Mouse (Mus musculus) right cerebral cortex, adult 2 months (tissue): Measurements from ENCODE around the gene Calcoco1.

ENCODE experiments used
- DNase-seq, 2 experiments: peaks; one replicate each; pipeline ENCODE4 v3.0.0; 2021 to 2022; ENCODE audit warnings: low spot score in 2 of 2

Calcoco1 gene

DNA sequence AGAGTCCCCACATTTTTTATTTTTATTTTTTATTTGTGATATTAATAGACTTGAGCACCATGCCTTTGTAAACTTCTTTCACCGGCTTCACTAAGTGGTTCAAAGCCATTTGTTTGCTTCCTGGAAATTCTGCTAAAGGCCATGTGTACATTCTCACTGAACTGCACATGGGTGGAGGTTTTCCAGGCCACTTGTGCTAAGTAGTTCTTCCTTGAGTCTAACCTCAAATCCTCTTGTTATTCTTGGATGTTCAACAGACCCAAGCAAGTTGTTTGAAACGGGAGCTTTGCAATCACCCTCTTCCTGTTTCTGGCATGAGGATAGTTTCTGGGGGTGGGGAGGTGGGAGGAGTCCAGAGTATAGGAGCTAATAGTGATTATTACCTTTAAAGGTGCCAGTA, 16.5 kb upstream of the Calcoco1 start:
- DNase-seq, result no peak

GRCm38 (mm10) chr15:102737092-102737491, 15.1 kb upstream of the Calcoco1 start:
- DNase-seq, result no peak

DNA sequence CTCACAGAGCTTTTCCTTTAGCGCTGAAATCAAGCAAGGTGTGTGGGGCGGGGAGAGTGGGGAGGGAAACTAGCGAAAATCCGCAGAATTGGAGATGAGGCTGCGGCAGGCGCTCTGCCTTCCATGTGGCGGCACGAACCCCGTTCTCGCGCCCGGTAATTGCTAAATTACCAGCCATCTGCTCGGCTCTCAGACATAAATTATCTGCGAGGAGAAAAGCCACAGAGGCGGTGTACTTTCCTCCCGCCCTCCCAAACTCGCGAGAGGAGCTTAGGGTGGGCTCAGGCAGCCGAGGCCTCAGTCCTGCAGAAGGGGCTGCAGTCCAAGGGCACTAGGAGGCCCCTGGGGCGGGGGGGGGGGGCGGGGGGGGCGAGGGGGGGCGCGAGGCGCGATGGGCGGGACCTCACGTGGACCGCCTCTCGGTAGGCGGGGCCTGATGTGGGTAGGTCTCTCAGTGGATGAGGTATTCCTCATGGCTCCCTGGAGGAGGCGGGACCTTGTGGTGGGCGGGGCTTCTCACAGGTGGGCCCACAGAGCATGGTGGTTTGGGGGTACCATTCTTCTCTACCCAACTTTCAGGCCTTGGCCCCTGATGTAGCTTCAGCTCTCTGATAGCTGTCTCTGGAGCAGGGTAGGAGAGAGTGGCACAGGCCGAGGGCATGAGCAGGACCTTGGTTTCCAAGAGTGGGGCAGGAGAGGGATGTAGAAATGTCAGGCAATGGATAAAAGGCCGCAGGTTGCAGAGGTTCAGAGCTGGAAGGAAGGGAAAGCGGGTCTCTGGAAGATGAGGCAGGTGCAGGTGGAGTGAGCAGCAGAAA, 14.4 kb upstream of the Calcoco1 start:
- peak in 1 of 2 experiments; percentile 56 for DNase-seq

DNA sequence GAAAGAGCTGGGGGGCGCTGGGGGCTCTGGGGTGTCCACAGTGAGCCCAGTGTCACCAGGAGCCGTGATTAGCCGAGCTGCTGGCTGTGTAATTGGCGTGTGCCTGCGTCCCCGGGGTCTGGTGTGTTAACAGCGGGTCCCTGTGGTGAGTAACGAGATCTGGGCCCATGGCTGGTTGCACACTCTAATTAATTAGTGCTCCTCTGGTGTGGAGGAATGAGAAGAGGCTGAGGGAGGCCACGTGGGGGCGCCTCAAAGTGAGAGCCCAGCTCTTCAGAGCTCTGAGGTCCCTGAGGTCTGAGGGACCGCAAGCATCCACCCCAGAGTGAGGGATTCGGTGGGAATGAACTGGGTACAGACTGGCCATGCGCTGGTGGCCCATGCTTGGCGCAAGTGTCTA, 13.1 kb upstream of the Calcoco1 start:
- DNase-seq, result no peak

DNA sequence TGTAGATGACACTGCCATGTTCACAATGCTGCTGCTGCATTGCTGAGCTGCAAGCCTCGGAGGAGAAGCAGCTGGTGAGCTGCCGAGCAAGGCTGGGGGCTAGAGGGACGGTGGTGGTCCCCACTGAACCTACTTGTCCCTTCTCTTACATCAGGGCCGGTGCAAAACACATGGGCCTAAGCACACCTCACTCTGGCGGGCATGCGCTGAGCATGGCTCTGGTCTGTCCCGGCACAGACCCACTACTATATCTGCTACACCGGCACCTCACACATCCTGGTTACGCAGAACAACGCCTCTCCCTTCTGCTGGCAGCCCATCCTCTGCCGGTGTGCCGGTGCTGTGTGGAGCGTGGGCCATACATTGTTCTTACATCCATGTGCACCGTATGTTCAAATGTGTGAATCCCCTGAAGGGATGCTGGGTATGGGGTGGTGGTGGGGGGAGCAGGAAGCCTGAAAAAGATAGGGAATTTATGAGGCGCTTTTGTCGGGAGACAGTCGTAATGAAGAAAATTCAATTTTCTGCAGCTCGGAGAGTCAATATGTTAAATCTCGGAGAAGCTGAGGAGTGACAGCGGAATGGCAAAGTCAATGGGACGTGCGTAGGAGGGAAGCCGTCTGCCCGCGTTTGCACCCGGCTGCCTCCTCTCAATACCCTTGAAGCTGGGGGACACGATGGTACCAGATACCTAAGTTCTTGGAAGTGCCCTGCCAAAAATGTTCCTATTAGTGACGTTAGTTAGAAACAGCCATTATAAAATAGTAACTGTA, 12.0 kb upstream of the Calcoco1 start:
- DNase-seq, result no peak

- DNase-seq, result no peak
Measured at GRCm38 (mm10) chr15:102733233-102733632, 11.3 kb upstream of the Calcoco1 start.

DNA sequence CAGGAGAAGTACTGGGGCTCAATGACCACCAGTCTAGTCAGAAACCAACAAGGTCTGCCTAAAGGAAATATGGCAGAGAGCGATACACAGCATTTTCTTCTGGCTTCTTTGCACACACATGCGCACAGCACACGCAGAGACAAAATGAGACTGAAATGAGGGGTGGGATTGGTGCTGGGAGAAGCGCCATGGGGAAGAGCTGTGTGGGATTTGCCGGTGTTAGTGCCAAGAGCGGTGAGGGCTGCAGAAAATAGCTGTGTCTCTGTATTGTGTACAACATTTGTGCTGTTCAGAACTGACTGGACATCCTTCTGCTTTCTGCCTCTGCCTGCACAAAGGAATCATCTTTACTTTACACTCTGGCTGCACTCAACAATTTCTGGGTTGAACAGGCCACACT, 10.4 kb upstream of the Calcoco1 start:
- no peak for DNase-seq

DNA sequence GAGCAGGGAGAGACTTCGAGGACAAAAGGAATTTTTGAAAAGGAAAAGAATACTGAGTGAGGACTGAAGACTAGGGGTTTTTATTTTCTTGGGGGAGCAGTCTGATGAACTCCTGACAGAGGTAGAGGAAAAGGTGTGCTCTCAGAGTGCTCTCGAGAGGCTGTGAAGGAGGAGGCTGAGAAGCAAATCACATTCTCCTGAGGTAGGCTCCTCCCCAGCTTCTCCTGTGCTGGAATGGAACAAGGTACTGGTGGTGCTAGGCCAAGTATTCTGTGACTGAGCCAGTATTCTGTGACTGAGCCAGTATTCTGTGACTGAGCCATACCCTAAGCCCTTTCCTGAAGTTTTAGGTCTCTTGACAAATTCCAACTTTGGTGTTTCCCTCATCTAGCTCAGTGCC, 6.0 kb upstream of the Calcoco1 start:
- no peak for DNase-seq

GRCm38 (mm10) chr15:102723358-102724135, 1.6 kb upstream of the Calcoco1 start:
- DNase-seq, result no peak

GRCm38 (mm10) chr15:102722500-102722931, 538 bp upstream of the Calcoco1 start:
- no peak for DNase-seq

- DNase-seq, result no peak
Measured at GRCm38 (mm10) chr15:102721016-102721898, 721 bp downstream of the Calcoco1 start.

DNA sequence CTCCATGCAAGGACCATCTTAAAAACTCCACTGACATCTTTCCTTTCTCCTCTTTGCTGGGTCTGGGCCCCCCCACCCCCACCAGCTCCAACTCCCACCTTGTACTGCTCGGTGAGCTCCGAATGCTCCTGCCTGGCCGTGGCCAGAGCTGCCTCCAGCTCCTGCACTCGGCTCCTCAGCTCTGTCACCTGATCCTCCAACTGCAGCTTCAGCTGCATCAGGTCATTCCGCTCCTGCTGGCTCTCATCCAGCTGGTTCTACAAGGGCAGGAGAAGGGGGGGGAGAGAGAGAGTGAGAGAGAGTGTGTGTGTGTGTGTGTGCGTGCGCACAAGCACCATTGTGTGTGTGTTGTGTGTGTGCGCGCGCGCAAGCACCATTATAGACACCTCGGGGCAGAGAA, 5.8 kb downstream of the Calcoco1 start:
- no peak for DNase-seq

DNA sequence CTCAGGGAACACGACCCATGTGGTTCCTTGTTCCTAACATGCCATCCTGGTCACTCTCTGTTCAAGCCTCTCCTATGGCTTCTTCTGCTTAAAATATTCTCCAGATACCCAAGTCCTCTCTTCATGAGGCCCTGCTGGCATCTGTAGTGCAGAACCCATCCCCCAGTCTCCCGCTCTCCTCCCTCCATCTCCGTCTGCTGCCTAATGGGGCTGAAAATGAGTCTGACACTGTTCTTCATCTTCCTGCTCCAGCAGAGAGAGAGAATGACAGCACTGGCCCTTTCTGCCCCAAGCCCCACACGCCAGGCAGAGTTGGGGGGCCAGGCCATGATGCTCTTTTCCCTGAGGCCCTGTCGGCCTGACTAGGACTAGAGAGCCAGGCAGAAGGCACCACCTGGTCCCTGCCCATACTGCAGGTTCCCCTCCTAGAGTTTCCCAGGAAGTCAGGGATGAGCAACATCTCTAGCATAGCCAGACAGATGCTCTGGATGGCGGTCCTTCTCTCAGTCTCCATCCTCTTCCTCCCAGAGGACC, 14.2 kb downstream of the Calcoco1 start:
- no peak for DNase-seq

- DNase-seq, result no peak
Measured at GRCm38 (mm10) chr15:102705923-102706503, 16.0 kb downstream of the Calcoco1 start.

DNA sequence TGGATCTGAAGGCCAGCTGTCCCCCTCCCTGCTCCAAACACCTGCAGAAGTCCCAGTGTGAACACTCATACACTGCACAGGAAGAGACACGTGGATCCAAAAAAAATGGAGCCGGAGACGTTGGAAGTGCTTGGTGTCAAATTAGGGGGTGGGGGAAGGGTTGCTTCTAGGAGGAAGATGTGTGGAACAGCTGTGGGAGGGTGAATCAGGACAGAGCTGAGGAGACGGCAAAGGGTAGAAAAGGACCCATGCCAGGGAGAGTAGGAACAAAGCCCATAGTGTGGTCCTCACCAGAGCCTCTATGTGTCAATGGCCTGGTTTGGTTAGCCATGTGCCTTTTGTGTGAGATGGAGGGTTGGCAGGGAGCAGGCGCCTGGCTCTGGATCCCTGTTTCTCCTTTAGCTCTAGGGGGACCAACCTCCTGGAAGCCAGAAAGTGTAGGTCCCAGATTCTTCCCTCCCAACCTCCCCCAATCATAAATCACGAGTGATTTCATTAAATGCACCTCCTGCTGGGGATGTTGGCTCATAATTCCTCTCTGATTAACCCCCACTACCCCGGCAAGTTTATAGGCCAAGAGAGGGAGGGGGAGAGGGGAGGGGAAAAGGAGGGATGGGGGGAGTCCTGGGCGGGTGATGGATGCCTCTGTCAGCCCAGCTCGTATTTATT, 16.6 kb downstream of the Calcoco1 start:
- DNase-seq, result no peak

GRCm38 (mm10) chr15:102704806-102705205, 17.2 kb downstream of the Calcoco1 start:
- no peak for DNase-seq

DNA sequence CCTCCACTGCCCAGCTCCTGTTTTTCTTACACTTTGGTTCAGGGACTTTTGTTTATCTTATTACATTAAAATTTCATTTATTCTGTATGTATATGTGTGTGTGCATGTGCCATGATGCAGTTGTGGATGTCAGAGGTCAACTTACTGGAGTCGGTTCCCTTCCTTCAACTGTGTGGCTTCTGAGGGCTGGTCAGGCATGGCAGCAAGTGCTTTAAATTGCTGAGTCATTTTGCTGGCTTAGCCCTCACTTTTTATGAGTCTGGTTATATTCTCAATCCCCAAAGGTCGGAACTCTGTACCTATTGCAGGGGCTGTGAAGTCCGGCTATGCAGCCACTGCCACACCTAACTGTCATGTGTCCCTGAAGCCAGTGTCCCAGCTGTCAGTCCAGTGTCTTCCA, 19.0 kb downstream of the Calcoco1 start:
- no peak for DNase-seq

DNA sequence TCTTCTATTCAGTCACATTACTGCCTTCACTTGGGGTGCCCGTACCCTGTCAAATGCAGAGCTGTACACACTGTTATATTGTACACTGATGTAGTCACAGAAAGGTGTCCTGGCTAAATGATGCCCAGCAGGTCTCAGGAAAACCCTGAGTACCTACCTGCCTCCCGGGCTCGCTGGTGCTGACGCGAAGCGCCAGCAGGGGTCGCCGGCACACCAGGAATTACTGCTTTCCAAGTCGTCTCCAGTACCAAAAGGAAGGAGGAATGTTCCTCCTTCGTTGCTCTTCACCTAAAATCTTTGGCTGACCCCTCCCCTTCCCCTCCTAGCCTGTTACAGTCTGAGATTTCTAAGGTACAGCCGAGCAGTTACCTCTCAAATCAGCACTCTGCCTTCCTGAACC, 23.8 kb downstream of the Calcoco1 start:
- peak; percentile 90 to 92 for DNase-seq

DNA sequence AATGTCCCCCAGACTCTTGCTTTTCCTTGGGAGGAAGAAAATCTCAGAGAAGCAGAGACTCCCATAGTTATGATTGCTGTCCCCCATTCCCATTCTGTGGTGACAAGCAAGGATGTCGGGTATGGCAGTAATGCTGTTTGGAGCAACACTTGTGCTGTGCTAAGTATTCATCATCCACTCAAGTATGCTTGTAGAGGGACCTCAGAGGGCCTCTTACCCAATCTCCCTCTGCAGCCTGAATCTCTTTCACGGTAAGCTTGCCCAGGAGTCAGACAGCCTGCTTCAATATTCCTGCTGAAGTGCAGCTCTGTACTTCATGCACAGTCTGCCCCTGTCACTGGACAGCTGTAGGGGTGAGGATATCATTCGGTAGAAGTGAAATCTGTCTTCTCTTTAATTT, 25.1 kb downstream of the Calcoco1 start:
- DNase-seq, result no peak

DNA sequence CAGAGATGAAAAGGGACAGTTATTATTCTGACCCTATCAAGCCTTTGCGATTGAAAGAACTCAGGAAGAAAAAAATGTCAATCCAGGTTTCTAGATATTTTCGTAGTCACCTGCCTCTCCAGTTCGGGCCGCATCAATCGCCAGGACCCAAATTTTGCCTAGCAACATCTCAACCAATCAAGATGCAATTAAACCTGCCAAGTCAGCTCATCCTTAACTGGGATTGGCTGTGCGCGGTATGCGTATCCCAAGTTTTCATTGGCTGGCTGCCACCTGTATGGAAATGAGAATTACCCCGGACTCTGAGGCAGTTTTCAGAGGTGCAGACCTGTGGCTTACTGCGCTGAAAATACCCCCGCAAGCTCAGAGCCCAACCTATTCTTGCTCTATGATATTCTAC, 28.4 kb downstream of the Calcoco1 start:
- peak; percentile 81 to 84 for DNase-seq
